Mouse (Mus musculus): ENCODE results near the gene Mindy2.

Gene Mindy2

GRCm38 (mm10) chr9:70657013-70657967 lies at the start of gene Mindy2:
TSS of gene Mindy2 (minus strand) at chr9:70657174.
- in situ Hi-C loops (cut with MboI, MseI), result loop anchor here in 1 of 2 experiments (5.0 kb wide), 1 partner anchor 415 kb away; no protein-coding TSS in a partner anchor

DNA sequence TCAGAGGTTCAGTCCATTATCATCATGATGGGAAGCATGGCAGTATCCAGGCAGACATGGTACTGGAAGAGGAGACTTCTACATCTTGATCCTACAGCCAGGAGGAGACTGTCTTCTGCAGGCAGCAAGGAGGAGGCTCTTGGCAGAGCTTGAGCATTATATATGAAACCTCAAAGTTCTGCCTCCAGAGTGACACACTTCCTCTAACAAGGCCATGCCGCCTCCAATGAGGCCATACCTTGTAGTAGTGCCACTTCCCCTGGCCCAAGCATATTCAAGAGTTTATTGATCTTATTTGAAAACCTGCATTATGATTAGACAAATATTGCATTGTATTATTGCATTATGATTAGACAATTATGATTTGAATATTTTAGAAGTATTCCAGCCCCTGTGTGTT lies 49.5 kb upstream of the Mindy2 start:
- in situ Hi-C loops (cut with MboI, MseI), result loop anchor here in 1 of 2 experiments (5.0 kb wide), 1 partner anchor 69 kb away; no protein-coding TSS in a partner anchor

- in situ Hi-C loops (cut with MboI, MseI), result no loop called here
Measured at GRCm38 (mm10) chr9:70703597-70704203, 46.7 kb upstream of the Mindy2 start.

DNA sequence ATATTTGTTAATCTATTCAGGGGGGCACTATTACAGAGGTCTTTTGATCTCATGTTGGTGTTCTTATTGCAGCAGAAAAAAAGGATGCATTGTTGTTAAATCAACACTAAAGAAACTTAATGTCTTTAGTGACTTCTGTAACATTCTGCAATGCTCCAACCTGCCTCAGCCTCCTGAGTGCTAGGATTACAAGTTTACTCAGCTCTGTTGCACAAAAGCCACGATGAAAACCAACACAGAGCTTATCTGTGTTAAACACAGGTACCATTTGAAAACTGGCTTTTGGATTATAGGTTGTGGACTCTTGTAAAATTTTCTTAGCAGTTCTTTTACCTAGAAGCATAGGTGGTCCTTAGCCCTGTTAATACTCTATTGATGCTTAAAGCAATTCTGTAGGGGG lies 41.1 kb upstream of the Mindy2 start:
- in situ Hi-C loops (cut with MboI, MseI), result no loop called here

- in situ Hi-C loops (cut with MboI, MseI), result no loop called here
Measured at GRCm38 (mm10) chr9:70695723-70696122, 38.7 kb upstream of the Mindy2 start.

DNA sequence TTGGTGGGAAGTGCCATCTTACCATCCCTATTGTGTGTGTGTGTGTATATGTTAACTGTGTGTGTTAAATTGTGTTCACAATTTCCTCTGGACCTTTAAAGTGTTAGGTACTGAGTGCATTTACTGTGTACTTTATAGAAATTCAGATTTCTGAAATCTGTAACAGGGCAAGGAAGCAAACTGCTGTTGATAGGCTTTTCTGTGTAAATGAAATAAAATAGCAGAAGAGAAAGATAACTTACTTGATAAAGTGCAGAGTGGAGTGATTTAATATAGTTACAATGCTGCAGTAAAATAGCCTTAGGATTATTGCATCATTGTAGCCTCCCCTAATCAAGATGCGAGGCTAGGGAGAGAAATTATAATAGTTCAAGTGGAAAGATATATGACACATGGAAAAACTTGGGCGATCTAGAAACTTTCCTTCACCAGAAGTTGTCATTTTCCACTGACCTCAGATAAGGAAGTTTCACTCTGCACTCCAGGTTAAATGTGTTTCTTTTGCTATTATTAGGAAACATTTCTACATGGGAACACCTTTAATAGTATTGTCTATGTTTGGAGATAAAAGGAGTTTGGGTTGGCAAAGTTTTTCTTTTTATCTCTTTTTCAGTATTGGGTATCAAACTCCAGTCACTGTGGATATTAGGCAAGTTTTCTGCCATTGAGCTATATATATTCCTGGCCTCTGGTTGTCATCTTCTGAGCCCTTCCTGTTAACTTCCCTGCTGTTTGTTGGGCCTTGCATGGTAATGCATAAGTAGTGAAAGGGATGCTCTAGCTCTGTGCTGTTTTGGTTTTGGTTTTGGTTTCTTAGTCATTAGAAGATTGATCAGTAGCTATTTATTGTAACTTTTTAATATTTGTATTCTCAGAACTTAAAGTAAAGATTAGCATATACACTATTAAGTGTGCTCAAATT lies 35.1 kb upstream of the Mindy2 start:
- in situ Hi-C loops (cut with MboI, MseI), result no loop called here

DNA sequence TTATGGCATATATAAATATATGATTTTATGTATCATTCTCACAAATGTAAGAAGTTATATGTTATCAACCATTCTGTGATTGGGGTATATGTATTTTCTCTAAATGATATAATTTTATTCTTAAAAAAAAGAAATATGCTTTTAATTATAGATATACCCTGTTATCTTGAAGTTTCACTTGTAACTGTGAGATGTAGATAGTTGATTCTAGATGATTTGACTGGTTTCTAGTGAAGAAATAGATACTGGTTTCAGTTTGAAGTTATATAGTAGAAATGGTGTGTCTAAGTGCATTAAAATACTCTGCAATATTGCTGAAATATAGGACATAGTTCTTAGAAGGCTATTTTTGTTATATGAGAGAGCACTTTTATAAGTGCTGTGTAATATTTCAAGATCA lies 33.6 kb upstream of the Mindy2 start:
- in situ Hi-C loops (cut with MboI, MseI), result no loop called here

DNA sequence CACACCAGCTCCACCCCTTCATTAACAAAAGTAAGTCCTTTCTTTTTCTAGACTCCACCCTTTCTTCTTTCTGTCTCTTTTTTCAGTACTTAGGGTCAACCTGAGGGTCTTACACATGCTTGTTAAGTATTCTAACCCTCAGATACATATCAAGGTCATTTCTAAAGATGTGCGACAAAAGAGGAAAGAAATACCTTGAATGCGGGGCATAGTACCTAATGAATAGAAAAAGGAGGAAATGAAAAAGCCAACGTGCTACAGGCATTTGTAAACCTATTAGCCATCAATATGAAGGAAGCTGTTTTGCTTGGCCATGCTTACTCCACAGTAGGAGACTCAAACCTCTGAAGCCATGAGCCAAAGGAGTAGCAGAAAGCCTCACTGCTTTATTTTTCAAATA lies 33.0 kb upstream of the Mindy2 start:
- in situ Hi-C loops (cut with MboI, MseI), result no loop called here

DNA sequence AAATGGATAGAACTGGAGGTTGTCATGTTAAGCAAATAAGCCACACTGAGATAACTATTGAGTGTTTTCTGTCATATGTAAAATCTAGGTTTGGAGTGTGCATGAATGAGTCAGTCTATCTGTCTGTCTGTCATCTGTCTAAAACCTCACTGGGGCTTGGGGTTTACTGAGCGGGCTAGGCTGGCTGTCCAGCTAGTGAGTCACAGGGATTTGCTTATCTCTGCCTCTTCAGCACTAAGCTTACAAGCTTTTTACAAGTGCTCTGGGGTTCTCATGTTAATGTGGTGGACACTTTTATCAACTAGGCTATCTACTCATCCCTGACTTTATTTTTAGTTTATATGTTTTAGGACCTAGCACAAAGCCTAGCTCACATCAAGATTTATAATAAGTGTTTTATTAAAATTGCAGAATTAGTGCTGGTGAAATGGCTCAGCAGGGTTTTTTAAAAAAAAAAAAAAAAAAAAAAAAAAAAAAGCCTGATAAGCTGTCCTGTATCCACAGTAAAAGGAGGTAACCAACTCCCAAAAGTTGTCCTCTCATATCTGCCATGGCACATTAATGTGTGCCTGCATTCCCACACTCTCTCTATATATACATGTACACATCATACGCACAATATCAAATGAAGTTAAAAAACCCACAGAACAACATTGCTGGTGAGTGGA lies 31.5 kb upstream of the Mindy2 start:
- in situ Hi-C loops (cut with MboI, MseI), result no loop called here

- in situ Hi-C loops (cut with MboI, MseI), result no loop called here
Measured at GRCm38 (mm10) chr9:70682202-70682601, 25.2 kb upstream of the Mindy2 start.

DNA sequence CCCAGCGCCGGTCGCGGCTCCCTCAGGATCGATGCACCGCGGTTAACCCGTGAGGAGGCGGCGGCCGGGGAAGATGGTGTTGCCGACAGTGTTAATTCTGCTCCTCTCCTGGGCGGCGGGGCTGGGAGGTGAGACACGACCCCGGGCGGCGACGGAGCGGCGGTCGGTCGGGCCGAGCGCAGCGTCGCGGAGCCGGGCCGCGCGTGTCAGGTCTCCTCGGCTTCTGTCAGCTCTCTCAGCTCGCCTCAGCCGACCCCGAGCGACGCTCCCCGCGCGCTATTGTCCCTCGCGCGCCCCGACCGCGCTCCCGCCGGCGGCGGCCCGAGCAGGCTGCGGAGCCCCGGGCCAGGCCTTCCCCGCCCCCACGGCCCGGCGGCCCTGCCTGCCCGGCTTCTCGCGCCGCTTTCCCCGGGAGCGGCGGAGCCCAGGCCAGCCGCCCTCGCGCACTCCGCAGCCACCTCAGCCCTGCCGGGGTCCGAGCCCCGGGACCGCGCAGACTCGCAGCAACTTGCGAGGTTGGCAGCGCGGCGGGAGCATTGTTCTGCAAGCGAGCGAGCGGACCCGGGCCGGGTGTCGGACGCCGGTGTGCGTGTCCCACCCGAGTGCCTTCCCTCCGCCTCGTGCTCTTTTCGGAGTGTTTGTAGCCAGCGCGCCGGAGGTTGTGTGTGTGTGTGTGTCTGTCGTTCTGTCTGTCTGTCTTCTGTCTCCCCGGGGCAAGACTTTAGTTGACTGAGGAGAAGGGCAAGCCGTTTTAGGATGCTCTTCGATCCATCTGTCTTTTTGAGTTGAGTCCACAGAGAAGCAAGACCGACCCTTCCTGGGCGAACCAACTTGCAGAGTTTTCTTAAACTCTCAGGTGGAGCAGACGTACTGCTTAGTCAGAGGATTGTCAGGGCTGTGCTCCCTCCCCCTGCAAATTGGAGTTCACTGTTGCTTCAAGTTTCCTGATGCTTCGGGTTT lies 22.4 kb upstream of the Mindy2 start:
- in situ Hi-C loops (cut with MboI, MseI), result loop anchor here in 1 of 2 experiments (10.0 kb wide), 1 partner anchor 415 kb away; no protein-coding TSS in a partner anchor

GRCm38 (mm10) chr9:70678682-70679131 lies 21.7 kb upstream of the Mindy2 start, which contains the start of gene Adam10:
TSS of gene Adam10 (plus strand) at chr9:70678997.
- in situ Hi-C loops (cut with MboI, MseI), result loop anchor here in 1 of 2 experiments (10.0 kb wide), 1 partner anchor 416 kb away; no protein-coding TSS in a partner anchor

GRCm38 (mm10) chr9:70675961-70676360 lies 19.0 kb upstream of the Mindy2 start:
- in situ Hi-C loops (cut with MboI, MseI), result loop anchor here in 1 of 2 experiments (10.0 kb wide), 1 partner anchor 419 kb away; no protein-coding TSS in a partner anchor

- in situ Hi-C loops (cut with MboI, MseI), result loop anchor here in 1 of 2 experiments (10.0 kb wide), 1 partner anchor 420 kb away; no protein-coding TSS in a partner anchor
Measured at GRCm38 (mm10) chr9:70675117-70675516, 18.1 kb upstream of the Mindy2 start.

DNA sequence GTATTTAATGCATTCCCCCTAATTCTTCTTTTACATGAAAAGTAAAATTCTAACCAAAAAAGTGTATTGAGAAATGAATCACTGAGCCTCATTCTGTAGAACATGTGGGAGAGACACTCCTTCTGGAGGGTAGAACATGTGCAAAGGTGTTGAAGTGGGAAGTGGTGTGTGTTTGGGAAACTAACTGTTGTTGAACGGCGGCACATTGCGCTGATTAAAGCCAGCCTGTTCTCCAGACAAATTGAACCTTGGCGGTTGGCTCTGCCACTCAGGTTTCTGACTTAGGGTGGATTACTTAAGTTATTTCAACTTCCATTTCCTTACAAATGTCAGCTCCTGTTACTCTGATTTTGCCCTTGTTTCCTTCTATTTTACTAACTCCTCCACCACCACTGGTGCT lies 16.7 kb upstream of the Mindy2 start:
- in situ Hi-C loops (cut with MboI, MseI), result loop anchor here in 1 of 2 experiments (10.0 kb wide), 1 partner anchor 421 kb away; no protein-coding TSS in a partner anchor

DNA sequence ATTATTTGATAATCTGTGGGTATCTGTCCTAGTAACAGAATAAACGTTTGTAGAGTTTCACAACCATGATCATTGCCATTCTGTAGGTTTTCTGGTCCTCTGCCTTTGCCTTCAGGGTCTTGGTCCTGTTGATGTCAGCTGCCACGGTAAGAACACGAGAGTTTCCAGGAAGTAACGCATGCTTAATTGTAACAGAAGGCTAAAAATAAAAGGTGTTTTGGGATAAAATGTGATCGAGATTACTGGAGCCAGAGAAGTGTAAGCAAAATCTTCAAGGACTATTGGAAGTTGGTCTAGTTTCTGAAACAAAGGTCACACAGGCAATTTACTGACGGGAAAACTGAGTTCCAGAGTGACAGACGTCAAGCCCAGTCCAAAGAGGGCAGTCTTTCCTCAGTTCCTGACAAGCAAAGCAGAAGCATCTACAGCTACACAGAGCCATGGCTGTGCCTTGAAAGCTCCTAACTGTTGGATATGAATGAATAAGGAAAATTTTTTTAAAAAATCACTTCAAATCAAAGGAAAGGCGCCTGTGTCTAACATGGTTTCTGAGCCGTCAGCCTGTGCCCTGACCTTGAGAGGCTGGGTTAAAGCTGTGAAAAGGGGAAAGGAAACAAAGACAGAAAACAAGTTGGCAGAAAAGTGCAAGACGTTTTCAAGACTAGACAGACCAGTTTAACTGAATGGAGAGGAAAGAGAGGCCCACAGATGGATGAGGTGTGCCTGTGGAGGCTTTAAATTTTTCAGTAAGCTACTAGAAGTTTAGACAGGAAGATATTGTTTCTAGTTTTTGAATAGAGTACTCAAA lies 15.0 kb upstream of the Mindy2 start:
- in situ Hi-C loops (cut with MboI, MseI), result loop anchor here in 1 of 2 experiments (10.0 kb wide), 1 partner anchor 423 kb away; no protein-coding TSS in a partner anchor

DNA sequence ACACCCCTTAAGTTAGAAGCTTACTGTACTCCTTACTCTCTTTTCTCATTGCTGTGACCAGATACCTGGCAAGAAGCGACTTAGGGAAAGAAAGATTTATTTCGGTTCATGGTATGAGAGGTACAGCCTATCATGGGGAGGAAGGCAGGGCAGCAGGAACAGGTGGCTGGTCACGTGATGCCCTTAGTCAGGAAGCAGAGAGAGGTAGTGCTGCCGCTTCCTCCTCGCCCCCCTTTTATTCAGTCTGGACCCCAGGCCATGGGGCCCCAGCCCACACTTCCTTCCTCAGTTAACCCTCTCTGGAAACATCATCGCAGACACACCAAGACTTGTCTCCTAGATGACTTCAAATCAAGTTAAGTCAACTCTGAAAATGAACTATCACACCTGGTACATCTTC lies 14.3 kb upstream of the Mindy2 start:
- in situ Hi-C loops (cut with MboI, MseI), result loop anchor here in 1 of 2 experiments (10.0 kb wide), 1 partner anchor 424 kb away; no protein-coding TSS in a partner anchor

GRCm38 (mm10) chr9:70670381-70670780 lies 13.4 kb upstream of the Mindy2 start:
- in situ Hi-C loops (cut with MboI, MseI), result loop anchor here in 1 of 2 experiments (10.0 kb wide), 1 partner anchor 424 kb away; no protein-coding TSS in a partner anchor

All from T-helper 17 cell (primary cell).